Mouse (Mus musculus): Measurements from ENCODE around the gene G3bp1. TPM values are rescaled to one million over a fixed set of nuclear protein-coding genes. Genes with fewer than 3 reads are reported as not detected.

The G3bp1 gene
- 149 and 159 TPM in 2 replicates for polyA plus RNA-seq (2015; fragmentation: Nextera tagmentation; extraction: Ambion mirVana)

GRCm38 (mm10) chr11:55469048-55469843 lies at the start of gene G3bp1:
G3bp1 (plus strand) TSS chr11:55469685.
- peak; percentile 100 for DNase-seq (ENCODE audit: low spot score)

GRCm38 (mm10) chr11:55422978-55423377 lies 46.5 kb upstream of the G3bp1 start, which contains the start of gene Sparc:
Sparc (minus strand) TSS chr11:55423183.
- no peak for DNase-seq (ENCODE audit: low spot score)

GRCm38 (mm10) chr11:55423756-55424155 lies 45.7 kb upstream of the G3bp1 start:
- DNase-seq (ENCODE audit: low spot score) = no peak

- DNase-seq (ENCODE audit: low spot score) = no peak
Observed at GRCm38 (mm10) chr11:55424746-55425360, 44.6 kb upstream of the G3bp1 start.

GRCm38 (mm10) chr11:55428186-55429012 lies 41.1 kb upstream of the G3bp1 start:
- DNase-seq (ENCODE audit: low spot score) = no peak

- no peak for DNase-seq (ENCODE audit: low spot score)
Observed at GRCm38 (mm10) chr11:55429973-55430372, 39.5 kb upstream of the G3bp1 start.

GRCm38 (mm10) chr11:55432981-55433380 lies 36.5 kb upstream of the G3bp1 start:
- no peak for DNase-seq (ENCODE audit: low spot score)

GRCm38 (mm10) chr11:55436089-55436488 lies 33.4 kb upstream of the G3bp1 start:
- DNase-seq (ENCODE audit: low spot score) = no peak

GRCm38 (mm10) chr11:55438031-55438430 lies 31.5 kb upstream of the G3bp1 start:
- no peak for DNase-seq (ENCODE audit: low spot score)

- DNase-seq (ENCODE audit: low spot score) = no peak
Observed at GRCm38 (mm10) chr11:55439718-55440117, 29.8 kb upstream of the G3bp1 start.

- DNase-seq (ENCODE audit: low spot score) = peak; percentile 55
Observed at GRCm38 (mm10) chr11:55444772-55445171, 24.7 kb upstream of the G3bp1 start.

GRCm38 (mm10) chr11:55446579-55446978 lies 22.9 kb upstream of the G3bp1 start:
- peak; percentile 64 for DNase-seq (ENCODE audit: low spot score)

- no peak for DNase-seq (ENCODE audit: low spot score)
Observed at GRCm38 (mm10) chr11:55449531-55449930, 20.0 kb upstream of the G3bp1 start.

- no peak for DNase-seq (ENCODE audit: low spot score)
Observed at GRCm38 (mm10) chr11:55450311-55450710, 19.2 kb upstream of the G3bp1 start.

GRCm38 (mm10) chr11:55453640-55454039 lies 15.8 kb upstream of the G3bp1 start:
- no peak for DNase-seq (ENCODE audit: low spot score)

- DNase-seq (ENCODE audit: low spot score) = no peak
Observed at GRCm38 (mm10) chr11:55455166-55455565, 14.3 kb upstream of the G3bp1 start.

GRCm38 (mm10) chr11:55458501-55458900 lies 11.0 kb upstream of the G3bp1 start:
- no peak for DNase-seq (ENCODE audit: low spot score)

- DNase-seq (ENCODE audit: low spot score) = no peak
Observed at GRCm38 (mm10) chr11:55459850-55460558, 9.5 kb upstream of the G3bp1 start.

- DNase-seq (ENCODE audit: low spot score) = peak; percentile 33
Observed at GRCm38 (mm10) chr11:55460559-55461018, 8.9 kb upstream of the G3bp1 start.

GRCm38 (mm10) chr11:55461019-55461645 lies 8.4 kb upstream of the G3bp1 start, which contains the start of gene Atox1:
Atox1 (minus strand) TSS chr11:55461239.
- DNase-seq (ENCODE audit: low spot score) = peak; percentile 93
